16 mouse cellular contexts compared by ENCODE assay signal in genomic region chr8:12399421-12400205, GRCm38 (mm10). TPM values are rescaled to one million over a fixed set of nuclear protein-coding genes. Genes with fewer than 3 reads are reported as not detected.
A peak's percentile ranks its signal among the peaks of the same experiment; 100 is the strongest.
DNase-seq lines count a peak whose midpoint lies in the region; ATAC-seq lines count a peak whose summit lies in the region.
"Had no signal": no experiment of that assay in that cellular context is flagged by ENCODE, and none has a peak within 500 bp of the region (broad histone marks: within the 10 kb centered on the region; RNA-seq: fewer than 3 reads in every experiment).

No protein-coding gene starts in this region.

- H3K27me3 ChIP-seq in forebrain, embryonic 12.5 days, result peaks cover 45% of the 10 kb centered on the region
- peaks cover 45% of the 10 kb centered on the region for H3K27me3 ChIP-seq in hindbrain, embryonic 16.5 days (replicated peaks; ENCODE audit: control insufficient read depth, insufficient read depth, low read length)
- peaks cover 78% of the 10 kb centered on the region for H3K27me3 ChIP-seq in neural tube, embryonic 12.5 days (replicated peaks)
- peaks cover 97% of the 10 kb centered on the region for H3K27me3 ChIP-seq in kidney, embryonic 16.5 days (ENCODE audit: insufficient read depth, low read length)

- peak overlapping the region; percentile 82 for H3K4me2 ChIP-seq in forebrain, embryonic 12.5 days
- peak overlapping the region; percentile 43 for H3K4me2 ChIP-seq in hindbrain, embryonic 16.5 days (ENCODE audit: low read length)
- H3K4me2 ChIP-seq in neural tube, embryonic 12.5 days (replicated peaks), result peak overlapping the region; percentile 65
- no peak overlapping the region for H3K4me2 ChIP-seq in kidney, embryonic 16.5 days (replicated peaks; ENCODE audit: low read depth, low read length)
- H3K4me2 ChIP-seq: embryonic facial prominence, embryonic 15.5 days; heart, embryonic 12.5 days; liver, embryonic 12.5 days had no signal

- H3K4me1 ChIP-seq in forebrain, embryonic 12.5 days, result peaks cover 61% of the 10 kb centered on the region
- H3K4me1 ChIP-seq in hindbrain, embryonic 16.5 days (ENCODE audit: control insufficient read depth, insufficient read depth, low read depth, low read length), result peaks cover 16% of the 10 kb centered on the region
- peaks cover 55% of the 10 kb centered on the region for H3K4me1 ChIP-seq in neural tube, embryonic 12.5 days
- H3K4me1 ChIP-seq in kidney, embryonic 16.5 days (ENCODE audit: insufficient read depth, low read length), result peaks cover 31% of the 10 kb centered on the region

- peak overlapping the region; percentile 89 for H3K4me3 ChIP-seq in forebrain, embryonic 12.5 days (replicated peaks)
- H3K4me3 ChIP-seq in hindbrain, embryonic 16.5 days (ENCODE audit: low read length), result peak overlapping the region; percentile 21
- peak overlapping the region; percentile 16 for H3K4me3 ChIP-seq in neural tube, embryonic 12.5 days
- no peak overlapping the region for H3K4me3 ChIP-seq in kidney, embryonic 16.5 days (ENCODE audit: low read length)
- H3K4me3 ChIP-seq: embryonic facial prominence, embryonic 15.5 days; heart, embryonic 12.5 days; liver, embryonic 12.5 days had no signal

- WGBS in forebrain, embryonic 12.5 days, result 1% methylated on average over 5 of the region's 5 CpGs
- WGBS in hindbrain, embryonic 16.5 days, result 13% methylated on average over 5 of the region's 5 CpGs
- WGBS in neural tube, embryonic 12.5 days, result 2% methylated on average over 5 of the region's 5 CpGs
- 2% methylated on average over 5 of the region's 5 CpGs for WGBS in kidney, embryonic 16.5 days

- no peaks in the 10 kb centered on the region; the same call in 1 of the 2 replicates for H3K36me3 ChIP-seq in forebrain, embryonic 12.5 days (replicated peaks)
- no peaks in the 10 kb centered on the region for H3K36me3 ChIP-seq in hindbrain, embryonic 16.5 days (ENCODE audit: control insufficient read depth, insufficient read depth, low read length)
- no peaks in the 10 kb centered on the region for H3K36me3 ChIP-seq in neural tube, embryonic 12.5 days
- H3K36me3 ChIP-seq in kidney, embryonic 16.5 days (ENCODE audit: insufficient read depth, low read length), result no peaks in the 10 kb centered on the region
- H3K36me3 ChIP-seq: embryonic facial prominence, embryonic 15.5 days; heart, embryonic 12.5 days; liver, embryonic 12.5 days had no signal

- no peak for ATAC-seq in forebrain, embryonic 12.5 days (ENCODE audit: low FRiP score)
- no peak for ATAC-seq in hindbrain, embryonic 16.5 days
- ATAC-seq in neural tube, embryonic 12.5 days (ENCODE audit: low FRiP score, low read depth), result no peak
- no peak for ATAC-seq in kidney, embryonic 16.5 days (ENCODE audit: low FRiP score, low TSS enrichment)
- ATAC-seq: liver, embryonic 12.5 days had no signal

- H3K9me3 ChIP-seq in forebrain, embryonic 12.5 days, result no peaks in the 10 kb centered on the region
- no peaks in the 10 kb centered on the region for H3K9me3 ChIP-seq in hindbrain, embryonic 16.5 days (ENCODE audit: control insufficient read depth, low read length)
- H3K9me3 ChIP-seq in neural tube, embryonic 12.5 days, result no peaks in the 10 kb centered on the region
- H3K9me3 ChIP-seq in kidney, embryonic 16.5 days (ENCODE audit: low read length), result no peaks in the 10 kb centered on the region
- H3K9me3 ChIP-seq: embryonic facial prominence, embryonic 15.5 days; heart, embryonic 12.5 days; liver, embryonic 12.5 days had no signal

- H3K9ac ChIP-seq in forebrain, embryonic 12.5 days, result peak overlapping the region; percentile 86
- H3K9ac ChIP-seq in hindbrain, embryonic 16.5 days (ENCODE audit: low read depth, low read length), result no peak overlapping the region
- H3K9ac ChIP-seq in neural tube, embryonic 12.5 days, result 0 out of 2 replicates have a peak overlapping the region, but pooled peaks have one; percentile 26
- no peak overlapping the region for H3K9ac ChIP-seq in kidney, embryonic 16.5 days (replicated peaks; ENCODE audit: low read length)
- H3K9ac ChIP-seq: embryonic facial prominence, embryonic 15.5 days; heart, embryonic 12.5 days; liver, embryonic 12.5 days had no signal

- peak; percentile 63 for DNase-seq in embryo, embryonic 10.5 days (ENCODE audit: low spot score)
- DNase-seq in testis, postnatal 10 days (ENCODE audit: low spot score), result no peak
- DNase-seq in adrenal gland, adult 18-20 months (ENCODE audit: low spot score in 2 of 2), result no peak
- DNase-seq: adrenal gland, postnatal 10 days; cerebellum, adult 11-12 months; kidney, postnatal 10 days; right cerebral cortex, postnatal 4 days had no signal

- H3K27ac ChIP-seq in forebrain, embryonic 12.5 days, result peak overlapping the region; percentile 97
- peak overlapping the region; percentile 62 for H3K27ac ChIP-seq in hindbrain, embryonic 16.5 days (ENCODE audit: low read depth, low read length)
- no peak overlapping the region for H3K27ac ChIP-seq in neural tube, embryonic 12.5 days
- no peak overlapping the region for H3K27ac ChIP-seq in kidney, embryonic 16.5 days (ENCODE audit: low read length)
- H3K27ac ChIP-seq: embryonic facial prominence, embryonic 15.5 days; liver, embryonic 12.5 days had no signal

RNA-seq across cellular contexts. Expression of gene Sox1, which starts 4.5 kb away (rescaled TPM):
- polyA plus RNA-seq in forebrain, embryonic 12.5 days (2016; fragmentation: Nextera tagmentation; extraction: Ambion mirVana), result 9.6 and 11.0 TPM in 2 replicates
- polyA plus RNA-seq in hindbrain, embryonic 16.5 days (2015; fragmentation: Nextera tagmentation; extraction: Ambion mirVana), result 1.2 and 1.4 TPM in 2 replicates
- 1.9 and 2.0 TPM in 2 replicates for polyA plus RNA-seq in neural tube, embryonic 12.5 days (2016; fragmentation: Nextera tagmentation; extraction: Ambion mirVana)
- not detected in 2 replicates for polyA plus RNA-seq in kidney, embryonic 16.5 days (2015; fragmentation: Nextera tagmentation; extraction: Ambion mirVana)
- not detected for total RNA-seq in adrenal gland, adult 18-20 months (2021)
- total RNA-seq: adrenal gland, postnatal 10 days; gastrocnemius, adult 18-20 months had no signal
- polyA plus RNA-seq: heart, embryonic 12.5 days; liver, embryonic 12.5 days; stomach, embryonic 16.5 days had no signal

Comparison
In these comparisons a context has a peak if more than half of its experiments do, and no peak if none do; other contexts are left out.
1. H3K27ac ChIP-seq: peak in forebrain, embryonic 12.5 days (single experiment) and hindbrain, embryonic 16.5 days (single experiment); none in neural tube, embryonic 12.5 days (single experiment) and kidney, embryonic 16.5 days (single experiment).
2. H3K9ac ChIP-seq: peak in forebrain, embryonic 12.5 days (single experiment) and neural tube, embryonic 12.5 days (single experiment); none in hindbrain, embryonic 16.5 days (single experiment) and kidney, embryonic 16.5 days (single experiment).